Mouse (Mus musculus) bone marrow, adult 2 months (tissue): ENCODE data around the gene Cpt1c.

ENCODE experiments used
- CTCF ChIP-seq: fragments of 200-500 bp; IDR thresholded peaks from 2 replicates; pipeline ENCODE4 v1.5.1; 2011; ENCODE audit warnings: low read length, control low read depth; ENCODE audit not compliant: control insufficient read depth, insufficient read depth
- POLR2A ChIP-seq: fragments of 200-500 bp; IDR thresholded peaks from 2 replicates; pipeline ENCODE4 v1.6.1; 2011; ENCODE audit warnings: low read depth, mild to moderate bottlenecking, control low read depth, low read length, borderline replicate concordance; ENCODE audit not compliant: control insufficient read depth

DNA sequence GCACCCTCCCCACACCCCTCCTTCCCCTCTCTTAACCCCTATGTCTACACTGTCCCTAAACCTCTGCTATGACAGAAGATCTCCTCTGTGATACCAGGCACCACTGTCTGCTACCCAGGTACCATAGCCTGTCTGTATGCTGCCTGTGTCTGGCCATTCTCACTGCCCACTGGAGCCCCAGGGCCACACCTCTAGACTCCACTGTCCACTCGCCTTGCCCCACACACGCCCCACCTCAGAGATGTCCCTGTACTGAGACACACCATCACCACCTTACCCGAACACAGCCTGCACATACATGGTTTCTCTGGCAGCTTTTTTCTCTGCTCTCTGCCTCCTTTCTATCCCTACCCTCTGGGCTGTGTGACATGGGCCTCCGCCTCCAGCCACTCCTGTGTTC, 57.8 kb downstream of the Cpt1c start:
- no peak for TF ChIP-seq POLR2A
- no peak for TF ChIP-seq CTCF
